Mouse (Mus musculus): Measurements from ENCODE around the gene Wbp2. TPM values are rescaled to one million over a fixed set of nuclear protein-coding genes. Genes with fewer than 3 reads are reported as not detected.

Gene Wbp2
- total and polyA plus RNA-seq, 3 experiments = 61.6 to 499 (median 160) TPM

DNA sequence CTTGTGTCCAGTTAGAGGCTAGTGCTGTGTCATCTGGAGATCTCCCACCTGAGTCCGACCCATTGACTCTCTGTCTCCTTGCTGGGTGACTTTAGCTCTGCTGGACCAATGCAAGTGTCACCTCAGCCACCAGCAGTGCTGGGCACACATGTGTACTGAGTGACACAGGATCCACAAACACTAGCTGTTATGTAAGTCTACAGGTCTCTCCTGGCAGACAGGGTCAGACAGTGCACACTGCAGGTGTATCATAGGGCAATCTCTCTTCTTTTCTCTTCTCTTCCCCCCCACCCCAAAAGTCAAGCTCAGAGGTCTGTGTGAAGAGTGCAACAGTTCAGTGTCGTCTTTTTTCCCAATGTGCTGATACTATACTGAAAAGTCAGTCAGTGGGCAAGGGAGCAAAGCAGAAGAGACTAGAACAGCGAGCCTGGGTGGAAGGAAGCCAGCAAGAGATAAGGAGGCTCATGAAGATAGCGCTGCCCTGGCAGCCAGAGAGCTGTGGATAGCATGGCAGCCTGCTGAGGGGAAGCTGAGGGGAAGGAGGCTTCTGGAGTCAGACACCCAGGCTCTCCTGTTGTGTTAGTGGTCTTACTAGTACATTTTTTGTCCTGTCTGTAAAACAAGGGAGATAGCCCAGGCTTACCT lies 29.4 kb downstream of the Wbp2 start:
- peak; percentile 61 for DNase-seq (ENCODE audit: low spot score)
- ATAC-seq (ENCODE audit: extremely low read depth, insufficient number of reproducible peaks, low FRiP score, poor library complexity, severe bottlenecking) = peak; percentile 45
- H3K27me3 ChIP-seq (ENCODE audit: insufficient read depth, low read length) = no peaks in the 10 kb centered on the region; the same call in 1 of the 2 replicates
- H3K36me3 ChIP-seq (replicated peaks) = peaks cover 100% of the 10 kb centered on the region
- no peak overlapping the region for H3K4me3 ChIP-seq (ENCODE audit: low read depth, low read length)
- peaks cover 58% of the 10 kb centered on the region for H3K4me1 ChIP-seq (ENCODE audit: insufficient read depth, low read depth, low read length)
- H3K9me3 ChIP-seq (replicated peaks) = no peaks in the 10 kb centered on the region
- no peak for TF ChIP-seq GATA2 (IDR thresholded peaks at IDR 0.05; ENCODE audit: borderline replicate concordance, low read depth, low read length)
- no peak for TF ChIP-seq TAL1 (conservative IDR thresholded peaks at IDR 0.05; ENCODE audit: low read depth, low read length)
- no peak for TF ChIP-seq POLR2AphosphoS5 (IDR thresholded peaks at IDR 0.05; ENCODE audit: insufficient replicate concordance, low read depth, low read length)
- TF ChIP-seq CTCF (IDR thresholded peaks at IDR 0.05; ENCODE audit: low read depth, low read length) = no peak
- TF ChIP-seq GATA1 (IDR thresholded peaks at IDR 0.05; ENCODE audit: borderline replicate concordance, low read length) = no peak

DNA sequence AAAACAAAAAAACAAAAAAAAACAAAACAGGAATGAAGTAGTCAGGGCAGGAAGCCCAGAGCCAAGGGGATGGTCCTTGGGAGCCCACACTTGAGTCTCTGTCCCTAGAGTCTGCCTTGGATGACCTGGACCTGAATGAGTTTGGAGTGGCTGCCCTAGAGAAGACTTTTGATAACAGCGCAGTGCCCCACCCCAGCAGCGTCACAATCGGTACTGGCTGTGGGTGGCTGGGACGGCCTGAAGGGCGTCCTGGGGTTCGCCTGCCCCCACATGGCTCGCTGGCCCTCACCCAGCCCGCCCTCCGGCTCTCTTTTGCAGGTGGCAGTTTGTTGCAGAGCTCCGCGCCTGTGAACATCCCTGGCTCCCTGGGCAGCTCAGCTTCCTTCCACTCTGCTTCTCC lies 30.9 kb downstream of the Wbp2 start:
- Histone ChIP-seq H3K27me3 (ENCODE audit: insufficient read depth, low read length) (no peaks in the 10 kb centered on the region; the same call in 1 of the 2 replicates), H3K9me3 (replicated peaks) (no peaks in the 10 kb centered on the region), H3K36me3 (replicated peaks) (peaks cover 99% of the 10 kb centered on the region), H3K4me3 (ENCODE audit: low read depth, low read length) (no peak overlapping the region), H3K4me1 (ENCODE audit: insufficient read depth, low read depth, low read length) (peaks cover 48% of the 10 kb centered on the region)
- TF ChIP-seq POLR2AphosphoS5 (IDR thresholded peaks at IDR 0.05; ENCODE audit: insufficient replicate concordance, low read depth, low read length) (no peak), TAL1 (conservative IDR thresholded peaks at IDR 0.05; ENCODE audit: low read depth, low read length) (no peak), CTCF (IDR thresholded peaks at IDR 0.05; ENCODE audit: low read depth, low read length) (no peak), GATA2 (IDR thresholded peaks at IDR 0.05; ENCODE audit: borderline replicate concordance, low read depth, low read length) (no peak), GATA1 (IDR thresholded peaks at IDR 0.05; ENCODE audit: borderline replicate concordance, low read length) (no peak)
- ATAC-seq (ENCODE audit: extremely low read depth, insufficient number of reproducible peaks, low FRiP score, poor library complexity, severe bottlenecking) (no peak), DNase-seq (ENCODE audit: low spot score) (no peak)

GRCm38 (mm10) chr11:116053510-116054229 lies 33.1 kb downstream of the Wbp2 start:
- Histone ChIP-seq H3K9me3 (replicated peaks) (peaks cover 4% of the 10 kb centered on the region; the same call in 1 of the 2 replicates), H3K27me3 (ENCODE audit: insufficient read depth, low read length) (no peaks in the 10 kb centered on the region; the same call in 1 of the 2 replicates), H3K4me3 (ENCODE audit: low read depth, low read length) (no peak overlapping the region), H3K36me3 (replicated peaks) (peaks cover 99% of the 10 kb centered on the region), H3K4me1 (ENCODE audit: insufficient read depth, low read depth, low read length) (peaks cover 40% of the 10 kb centered on the region)
- ATAC-seq (ENCODE audit: extremely low read depth, insufficient number of reproducible peaks, low FRiP score, poor library complexity, severe bottlenecking) (no peak), DNase-seq (ENCODE audit: low spot score) (no peak)
- TF ChIP-seq TAL1 (conservative IDR thresholded peaks at IDR 0.05; ENCODE audit: low read depth, low read length) (no peak), GATA2 (IDR thresholded peaks at IDR 0.05; ENCODE audit: borderline replicate concordance, low read depth, low read length) (no peak), GATA1 (IDR thresholded peaks at IDR 0.05; ENCODE audit: borderline replicate concordance, low read length) (no peak), POLR2AphosphoS5 (IDR thresholded peaks at IDR 0.05; ENCODE audit: insufficient replicate concordance, low read depth, low read length) (no peak), CTCF (IDR thresholded peaks at IDR 0.05; ENCODE audit: low read depth, low read length) (no peak)

- no peak for ATAC-seq (ENCODE audit: extremely low read depth, insufficient number of reproducible peaks, low FRiP score, poor library complexity, severe bottlenecking)
- H3K4me1 ChIP-seq (ENCODE audit: insufficient read depth, low read depth, low read length) = peaks cover 15% of the 10 kb centered on the region
- no peak for DNase-seq (ENCODE audit: low spot score)
- H3K4me3 ChIP-seq (ENCODE audit: low read depth, low read length) = no peak overlapping the region
- peaks cover 4% of the 10 kb centered on the region; the same call in 1 of the 2 replicates for H3K9me3 ChIP-seq (replicated peaks)
- H3K27me3 ChIP-seq (ENCODE audit: insufficient read depth, low read length) = no peaks in the 10 kb centered on the region
- TF ChIP-seq GATA2 (IDR thresholded peaks at IDR 0.05; ENCODE audit: borderline replicate concordance, low read depth, low read length) (no peak), TAL1 (conservative IDR thresholded peaks at IDR 0.05; ENCODE audit: low read depth, low read length) (no peak), CTCF (IDR thresholded peaks at IDR 0.05; ENCODE audit: low read depth, low read length) (no peak), GATA1 (IDR thresholded peaks at IDR 0.05; ENCODE audit: borderline replicate concordance, low read length) (no peak), POLR2AphosphoS5 (IDR thresholded peaks at IDR 0.05; ENCODE audit: insufficient replicate concordance, low read depth, low read length) (no peak)
- peaks cover 98% of the 10 kb centered on the region for H3K36me3 ChIP-seq (replicated peaks)
Observed at GRCm38 (mm10) chr11:116050196-116050595, 36.6 kb downstream of the Wbp2 start.

GRCm38 (mm10) chr11:116049610-116050009 lies 37.2 kb downstream of the Wbp2 start:
- no peak for DNase-seq (ENCODE audit: low spot score)
- peaks cover 4% of the 10 kb centered on the region; the same call in 1 of the 2 replicates for H3K9me3 ChIP-seq (replicated peaks)
- H3K4me1 ChIP-seq (ENCODE audit: insufficient read depth, low read depth, low read length) = peaks cover 15% of the 10 kb centered on the region
- H3K27me3 ChIP-seq (ENCODE audit: insufficient read depth, low read length) = no peaks in the 10 kb centered on the region
- H3K4me3 ChIP-seq (ENCODE audit: low read depth, low read length) = no peak overlapping the region
- no peak for TF ChIP-seq TAL1 (conservative IDR thresholded peaks at IDR 0.05; ENCODE audit: low read depth, low read length)
- TF ChIP-seq GATA2 (IDR thresholded peaks at IDR 0.05; ENCODE audit: borderline replicate concordance, low read depth, low read length) = no peak
- no peak for TF ChIP-seq GATA1 (IDR thresholded peaks at IDR 0.05; ENCODE audit: borderline replicate concordance, low read length)
- no peak for TF ChIP-seq CTCF (IDR thresholded peaks at IDR 0.05; ENCODE audit: low read depth, low read length)
- no peak for TF ChIP-seq POLR2AphosphoS5 (IDR thresholded peaks at IDR 0.05; ENCODE audit: insufficient replicate concordance, low read depth, low read length)
- no peak for ATAC-seq (ENCODE audit: extremely low read depth, insufficient number of reproducible peaks, low FRiP score, poor library complexity, severe bottlenecking)
- H3K36me3 ChIP-seq (replicated peaks) = peaks cover 98% of the 10 kb centered on the region

- no peak for DNase-seq (ENCODE audit: low spot score)
- no peak for ATAC-seq (ENCODE audit: extremely low read depth, insufficient number of reproducible peaks, low FRiP score, poor library complexity, severe bottlenecking)
- H3K36me3 ChIP-seq (replicated peaks) = peaks cover 89% of the 10 kb centered on the region
Observed at GRCm38 (mm10) chr11:116045173-116045572, 41.6 kb downstream of the Wbp2 start.

More at GRCm38 (mm10) chr11:116045173-116045572, 41.6 kb downstream of the Wbp2 start:
- Histone ChIP-seq H3K27me3 (ENCODE audit: insufficient read depth, low read length) (no peaks in the 10 kb centered on the region), H3K9me3 (replicated peaks) (peaks cover 7% of the 10 kb centered on the region), H3K4me1 (ENCODE audit: insufficient read depth, low read depth, low read length) (peaks cover 22% of the 10 kb centered on the region), H3K4me3 (ENCODE audit: low read depth, low read length) (no peak overlapping the region)
- TF ChIP-seq CTCF (IDR thresholded peaks at IDR 0.05; ENCODE audit: low read depth, low read length) = no peak
- TF ChIP-seq POLR2AphosphoS5 (IDR thresholded peaks at IDR 0.05; ENCODE audit: insufficient replicate concordance, low read depth, low read length) = no peak
- TF ChIP-seq GATA2 (IDR thresholded peaks at IDR 0.05; ENCODE audit: borderline replicate concordance, low read depth, low read length) = no peak
- no peak for TF ChIP-seq GATA1 (IDR thresholded peaks at IDR 0.05; ENCODE audit: borderline replicate concordance, low read length)
- TF ChIP-seq TAL1 (conservative IDR thresholded peaks at IDR 0.05; ENCODE audit: low read depth, low read length) = no peak

Data from G1E (cell line).